8 mouse cellular contexts compared by ENCODE assay signal in genomic region chr2:128324256-128325096, GRCm38 (mm10).
A peak's percentile ranks its signal among the peaks of the same experiment; 100 is the strongest.
DNase-seq lines count a peak whose midpoint lies in the region; ATAC-seq lines count a peak whose summit lies in the region.

No protein-coding gene starts in this region.

- H3K4me3 ChIP-seq in heart, embryonic 11.5 days (ENCODE audit: low read depth, low read length) = no peak overlapping the region
- no peak overlapping the region for H3K4me3 ChIP-seq in hindbrain, embryonic 16.5 days (ENCODE audit: low read length)
- no peak overlapping the region for H3K4me3 ChIP-seq in midbrain, embryonic 16.5 days (ENCODE audit: low read depth, low read length)

- H3K9me3 ChIP-seq in heart, embryonic 11.5 days (replicated peaks; ENCODE audit: control insufficient read depth, low read length) = no peaks in the 10 kb centered on the region
- no peaks in the 10 kb centered on the region for H3K9me3 ChIP-seq in hindbrain, embryonic 16.5 days (ENCODE audit: control insufficient read depth, low read length)
- H3K9me3 ChIP-seq in midbrain, embryonic 16.5 days (replicated peaks; ENCODE audit: control insufficient read depth, low read length, poor library complexity, severe bottlenecking) = no peaks in the 10 kb centered on the region

- H3K4me2 ChIP-seq in heart, embryonic 11.5 days = no peak overlapping the region; the same call in 1 of the 2 replicates
- 0 out of 2 replicates have a peak overlapping the region, but pooled peaks have one; percentile 7 for H3K4me2 ChIP-seq in hindbrain, embryonic 16.5 days (ENCODE audit: low read length)
- H3K4me2 ChIP-seq in midbrain, embryonic 16.5 days (ENCODE audit: low read length) = no peak overlapping the region

- H3K36me3 ChIP-seq in heart, embryonic 11.5 days (ENCODE audit: control insufficient read depth, insufficient read depth, low read length) = no peaks in the 10 kb centered on the region
- H3K36me3 ChIP-seq in hindbrain, embryonic 16.5 days (ENCODE audit: control insufficient read depth, insufficient read depth, low read length) = no peaks in the 10 kb centered on the region
- H3K36me3 ChIP-seq in midbrain, embryonic 16.5 days (ENCODE audit: control insufficient read depth, insufficient read depth, low read length) = no peaks in the 10 kb centered on the region

- WGBS in heart, embryonic 11.5 days (ENCODE audit: insufficient replicate concordance) = 20% methylated on average over 13 of the region's 13 CpGs
- 29% methylated on average over 13 of the region's 13 CpGs for WGBS in hindbrain, embryonic 16.5 days
- WGBS in midbrain, embryonic 16.5 days = 37% methylated on average over 13 of the region's 13 CpGs

- peaks cover 21% of the 10 kb centered on the region for H3K4me1 ChIP-seq in heart, embryonic 11.5 days (ENCODE audit: control insufficient read depth, insufficient read depth, low read length)
- H3K4me1 ChIP-seq in hindbrain, embryonic 16.5 days (ENCODE audit: control insufficient read depth, insufficient read depth, low read depth, low read length) = peaks cover 8% of the 10 kb centered on the region
- peaks cover 8% of the 10 kb centered on the region; the same call in 1 of the 2 replicates for H3K4me1 ChIP-seq in midbrain, embryonic 16.5 days (ENCODE audit: control insufficient read depth, insufficient read depth, low read length)

- DNase-seq in heart, adult 11 months = peak; percentile 98
- peak; percentile 76 for DNase-seq in MN1 (ENCODE audit: low spot score)
- peak; percentile 37 to 65 for DNase-seq in gastrocnemius, adult 8-10 months (ENCODE audit: low spot score in 2 of 2)
- DNase-seq in cerebellum, adult 9-11 months = no peak
- no peak for DNase-seq in layer of hippocampus, adult 18-20 months (ENCODE audit: low spot score in 2 of 2)

- H3K27ac ChIP-seq in heart, embryonic 11.5 days (ENCODE audit: low read depth, low read length) = no peak overlapping the region
- peak overlapping the region; percentile 48 for H3K27ac ChIP-seq in hindbrain, embryonic 16.5 days (ENCODE audit: low read depth, low read length)
- H3K27ac ChIP-seq in midbrain, embryonic 16.5 days (ENCODE audit: low read length) = no peak overlapping the region

- H3K9ac ChIP-seq in heart, embryonic 11.5 days (ENCODE audit: low read depth, low read length) = no peak overlapping the region
- H3K9ac ChIP-seq in hindbrain, embryonic 16.5 days (ENCODE audit: low read depth, low read length) = no peak overlapping the region
- H3K9ac ChIP-seq in midbrain, embryonic 16.5 days (ENCODE audit: low read depth, low read length) = no peak overlapping the region

- ATAC-seq in heart, embryonic 11.5 days (replicated peaks; ENCODE audit: insufficient number of reproducible peaks, low FRiP score, low TSS enrichment) = no peak
- ATAC-seq in hindbrain, embryonic 16.5 days = peak; percentile 70
- peak; percentile 45; the same call in 1 of the 2 replicates for ATAC-seq in midbrain, embryonic 16.5 days

- H3K27me3 ChIP-seq in heart, embryonic 11.5 days (ENCODE audit: control insufficient read depth, insufficient read depth, low read length) = no peaks in the 10 kb centered on the region; the same call in 1 of the 2 replicates
- H3K27me3 ChIP-seq in hindbrain, embryonic 16.5 days (replicated peaks; ENCODE audit: control insufficient read depth, insufficient read depth, low read length) = no peaks in the 10 kb centered on the region
- H3K27me3 ChIP-seq in midbrain, embryonic 16.5 days (ENCODE audit: control insufficient read depth, insufficient read depth, low read depth, low read length) = no peaks in the 10 kb centered on the region

Comparison
In these comparisons a context has a peak if more than half of its experiments do, and no peak if none do; other contexts are left out.
1. DNase-seq: peak in heart, adult 11 months (single experiment), MN1 (single experiment) and gastrocnemius, adult 8-10 months (2 of 2); none in cerebellum, adult 9-11 months (single experiment) and layer of hippocampus, adult 18-20 months (0 of 2).